Mouse (Mus musculus): ENCODE measurements around the gene Grk1. TPM values are rescaled to one million over a fixed set of nuclear protein-coding genes. Genes with fewer than 3 reads are reported as not detected.

Gene Grk1
- total RNA-seq (2014; rRNA removed) (0.14 TPM in 1 of 2 replicates, not detected in the other), polyA plus RNA-seq (2015; fragmentation: Nextera tagmentation; extraction: Ambion mirVana) (0.02 TPM in 1 of 2 replicates, not detected in the other)

- TF ChIP-seq CTCF (IDR thresholded peaks at IDR 0.05; ENCODE audit: low read depth), result no peak
- no peak for ATAC-seq
- H3K4me3 ChIP-seq (ENCODE audit: low read depth, low read length), result no peak within 1 kb of the TSS
Observed at GRCm38 (mm10) chr8:13404666-13405131, at the start of gene Grk1. TSS of gene Grk1 (plus strand) at chr8:13405081.

DNA sequence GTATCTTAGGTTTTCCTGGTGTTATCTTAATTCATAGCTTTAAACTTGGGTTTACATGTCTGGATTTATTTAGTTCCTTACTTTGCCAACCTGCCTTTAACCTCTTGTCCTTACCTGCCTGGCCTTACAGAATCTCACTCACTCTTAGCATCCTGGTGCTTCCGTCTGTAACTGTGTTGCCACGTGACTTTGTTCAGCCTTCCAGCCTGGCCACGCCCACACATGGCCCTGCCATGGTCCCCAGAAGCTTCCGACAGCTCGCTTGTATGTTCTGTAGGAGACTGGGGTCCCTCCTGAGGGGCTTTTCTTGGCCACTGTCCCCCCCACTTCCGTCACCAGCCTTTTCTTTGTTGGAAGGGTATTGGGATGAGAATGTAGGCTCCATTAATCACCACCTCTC, 48.7 kb upstream of the Grk1 start:
- ATAC-seq, result no peak
- no peak overlapping the region for H3K9ac ChIP-seq
- 84% methylated on average over 6 of the region's 6 CpGs for WGBS
- H3K36me3 ChIP-seq (ENCODE audit: insufficient read depth), result peaks cover 77% of the 10 kb centered on the region
- no peak overlapping the region for H3K27ac ChIP-seq (ENCODE audit: low read depth, low read length)
- no peak overlapping the region for H3K4me2 ChIP-seq (ENCODE audit: low read depth)
- TF ChIP-seq CTCF (IDR thresholded peaks at IDR 0.05; ENCODE audit: low read depth), result no peak
- no peaks in the 10 kb centered on the region for H3K27me3 ChIP-seq (ENCODE audit: insufficient read depth, low read length)
- no peaks in the 10 kb centered on the region for H3K9me3 ChIP-seq (ENCODE audit: low read length)
- no peak for DNase-seq
- H3K4me3 ChIP-seq (ENCODE audit: low read depth, low read length), result no peak overlapping the region
- no peaks in the 10 kb centered on the region for H3K4me1 ChIP-seq (ENCODE audit: insufficient read depth)

More at GRCm38 (mm10) chr8:13404666-13405131, at the start of gene Grk1:
- H3K36me3 ChIP-seq (ENCODE audit: insufficient read depth), result no peaks in the 10 kb centered on the region
- 78% methylated on average over 5 of the region's 5 CpGs for WGBS
- no peaks in the 10 kb centered on the region for H3K9me3 ChIP-seq (ENCODE audit: low read length)
- no peaks in the 10 kb centered on the region for H3K4me1 ChIP-seq (ENCODE audit: insufficient read depth)
- no peak for DNase-seq
- H3K4me2 ChIP-seq (ENCODE audit: low read depth), result no peak within 1 kb of the TSS
- H3K9ac ChIP-seq, result no peak within 1 kb of the TSS
- H3K27ac ChIP-seq (ENCODE audit: low read depth, low read length), result no peak within 1 kb of the TSS
- H3K27me3 ChIP-seq (ENCODE audit: insufficient read depth, low read length), result no peaks in the 10 kb centered on the region

GRCm38 (mm10) chr8:13356681-13357080, 48.2 kb upstream of the Grk1 start:
- 77% methylated on average over 10 of the region's 10 CpGs for WGBS
- ATAC-seq, result no peak
- Histone ChIP-seq H3K9ac (no peak overlapping the region), H3K9me3 (ENCODE audit: low read length) (no peaks in the 10 kb centered on the region), H3K27me3 (ENCODE audit: insufficient read depth, low read length) (no peaks in the 10 kb centered on the region), H3K36me3 (ENCODE audit: insufficient read depth) (peaks cover 77% of the 10 kb centered on the region), H3K27ac (ENCODE audit: low read depth, low read length) (no peak overlapping the region), H3K4me2 (ENCODE audit: low read depth) (no peak overlapping the region), H3K4me3 (ENCODE audit: low read depth, low read length) (no peak overlapping the region), H3K4me1 (ENCODE audit: insufficient read depth) (no peaks in the 10 kb centered on the region)
- no peak for TF ChIP-seq CTCF (IDR thresholded peaks at IDR 0.05; ENCODE audit: low read depth)
- no peak for DNase-seq

DNA sequence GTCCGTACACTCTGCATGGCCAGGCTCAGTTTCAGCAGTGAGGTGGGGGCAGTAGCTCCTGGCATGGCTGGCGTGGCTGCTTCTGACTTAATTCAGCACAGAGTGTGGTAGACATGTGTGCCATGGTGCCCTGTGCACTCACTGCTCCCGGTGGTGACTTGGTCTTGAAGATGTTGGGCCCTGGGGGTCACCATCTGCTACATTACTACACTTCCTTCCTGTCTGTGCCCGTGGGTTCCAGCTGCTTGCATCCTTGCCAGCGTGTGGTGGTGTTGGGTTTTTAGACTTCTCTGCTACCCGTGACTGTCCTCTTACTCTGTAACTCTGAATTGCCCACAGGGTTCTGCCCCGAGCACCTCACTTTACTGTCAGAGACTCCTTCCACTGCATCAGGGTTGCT, 44.7 kb upstream of the Grk1 start:
- no peak overlapping the region for H3K4me2 ChIP-seq (ENCODE audit: low read depth)
- ATAC-seq (no peak), DNase-seq (no peak)
- no peak overlapping the region for H3K9ac ChIP-seq
- 92% methylated on average over 7 of the region's 7 CpGs for WGBS
- H3K4me1 ChIP-seq (ENCODE audit: insufficient read depth), result no peaks in the 10 kb centered on the region
- H3K27ac ChIP-seq (ENCODE audit: low read depth, low read length), result no peak overlapping the region
- peaks cover 78% of the 10 kb centered on the region for H3K36me3 ChIP-seq (ENCODE audit: insufficient read depth)
- H3K9me3 ChIP-seq (ENCODE audit: low read length), result no peaks in the 10 kb centered on the region
- no peaks in the 10 kb centered on the region for H3K27me3 ChIP-seq (ENCODE audit: insufficient read depth, low read length)
- no peak overlapping the region for H3K4me3 ChIP-seq (ENCODE audit: low read depth, low read length)
- TF ChIP-seq CTCF (IDR thresholded peaks at IDR 0.05; ENCODE audit: low read depth), result no peak

GRCm38 (mm10) chr8:13361865-13362264, 43.0 kb upstream of the Grk1 start:
- no peak for ATAC-seq
- TF ChIP-seq CTCF (IDR thresholded peaks at IDR 0.05; ENCODE audit: low read depth), result peak; percentile 44
- DNase-seq, result no peak
- Histone ChIP-seq H3K4me3 (ENCODE audit: low read depth, low read length) (no peak overlapping the region), H3K9ac (no peak overlapping the region), H3K27ac (ENCODE audit: low read depth, low read length) (no peak overlapping the region), H3K36me3 (ENCODE audit: insufficient read depth) (peaks cover 86% of the 10 kb centered on the region), H3K4me2 (ENCODE audit: low read depth) (no peak overlapping the region), H3K9me3 (ENCODE audit: low read length) (no peaks in the 10 kb centered on the region), H3K4me1 (ENCODE audit: insufficient read depth) (no peaks in the 10 kb centered on the region), H3K27me3 (ENCODE audit: insufficient read depth, low read length) (no peaks in the 10 kb centered on the region)
- 98% methylated on average over 6 of the region's 6 CpGs for WGBS

DNA sequence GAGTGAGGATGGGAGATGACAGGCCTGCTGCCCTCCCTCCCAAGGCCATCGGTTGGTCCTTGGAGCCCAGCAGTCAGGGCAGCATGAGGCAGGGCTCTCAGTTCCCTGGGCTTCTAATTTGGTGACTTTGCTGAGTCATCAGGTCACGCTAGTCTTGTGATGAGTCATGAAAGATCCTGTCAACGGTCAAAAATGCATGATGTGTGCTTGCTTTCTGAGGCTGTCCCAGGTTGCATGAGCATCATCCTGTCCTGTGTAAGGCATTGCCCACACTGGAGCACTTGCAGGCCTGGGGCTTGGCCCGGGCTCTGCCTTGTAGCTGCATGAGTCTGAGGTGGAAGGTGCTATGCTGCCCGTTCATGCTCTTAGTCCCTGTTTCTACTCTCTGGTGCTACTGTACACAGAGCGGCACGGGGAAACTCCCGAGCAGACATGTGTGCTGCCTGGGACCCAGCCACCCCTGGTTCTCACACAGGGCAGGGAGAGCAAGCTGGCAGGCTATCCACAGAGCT, 31.7 kb upstream of the Grk1 start:
- Histone ChIP-seq H3K9ac (no peak overlapping the region), H3K4me3 (ENCODE audit: low read depth, low read length) (no peak overlapping the region), H3K4me1 (ENCODE audit: insufficient read depth) (no peaks in the 10 kb centered on the region), H3K27me3 (ENCODE audit: insufficient read depth, low read length) (no peaks in the 10 kb centered on the region), H3K4me2 (ENCODE audit: low read depth) (no peak overlapping the region), H3K36me3 (ENCODE audit: insufficient read depth) (peaks cover 73% of the 10 kb centered on the region), H3K27ac (ENCODE audit: low read depth, low read length) (no peak overlapping the region), H3K9me3 (ENCODE audit: low read length) (no peaks in the 10 kb centered on the region)
- no peak for TF ChIP-seq CTCF (IDR thresholded peaks at IDR 0.05; ENCODE audit: low read depth)
- 92% methylated on average over 8 of the region's 8 CpGs for WGBS
- no peak for ATAC-seq
- DNase-seq, result no peak

DNA sequence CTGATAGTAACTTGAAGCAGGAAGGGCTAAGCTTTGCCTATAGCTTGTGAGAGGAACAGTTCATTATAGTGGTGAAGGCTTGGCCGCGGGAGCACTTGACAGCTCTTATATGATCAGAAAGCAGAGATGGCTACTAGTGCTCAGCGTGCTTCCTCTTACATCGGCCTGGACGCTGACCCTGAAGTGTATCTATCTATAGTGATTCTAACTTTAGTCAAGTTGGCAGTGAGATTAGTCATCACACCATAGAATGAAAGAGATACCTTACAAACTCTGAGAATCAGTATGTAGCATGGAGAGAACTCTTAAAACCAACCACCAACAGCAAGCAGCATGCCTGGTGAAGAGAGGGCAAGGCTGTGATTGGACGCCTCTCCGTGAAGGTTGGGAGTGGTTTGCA, 23.3 kb upstream of the Grk1 start:
- no peak for DNase-seq
- TF ChIP-seq CTCF (IDR thresholded peaks at IDR 0.05; ENCODE audit: low read depth), result no peak
- no peak overlapping the region for H3K9ac ChIP-seq
- H3K9me3 ChIP-seq (ENCODE audit: low read length), result no peaks in the 10 kb centered on the region
- no peak for ATAC-seq
- WGBS, result 95% methylated on average over 7 of the region's 7 CpGs
- no peak overlapping the region for H3K4me2 ChIP-seq (ENCODE audit: low read depth)
- no peaks in the 10 kb centered on the region for H3K27me3 ChIP-seq (ENCODE audit: insufficient read depth, low read length)
- H3K4me3 ChIP-seq (ENCODE audit: low read depth, low read length), result no peak overlapping the region
- no peaks in the 10 kb centered on the region for H3K4me1 ChIP-seq (ENCODE audit: insufficient read depth)
- peaks cover 20% of the 10 kb centered on the region for H3K36me3 ChIP-seq (ENCODE audit: insufficient read depth)
- H3K27ac ChIP-seq (ENCODE audit: low read depth, low read length), result no peak overlapping the region
